Mouse (Mus musculus): ENCODE measurements around the gene Pomgnt2. TPM values are rescaled to one million over a fixed set of nuclear protein-coding genes. Genes with fewer than 3 reads are reported as not detected.

Gene Pomgnt2
- 8.9 TPM for polyA plus RNA-seq (2015; fragmentation: Illumina TruSeq; extraction: RNeasy Lipid Tissue Mini Kit (QIAGEN cat#74804); ENCODE audit: insufficient read depth, low read depth, low replicate concordance)

DNA sequence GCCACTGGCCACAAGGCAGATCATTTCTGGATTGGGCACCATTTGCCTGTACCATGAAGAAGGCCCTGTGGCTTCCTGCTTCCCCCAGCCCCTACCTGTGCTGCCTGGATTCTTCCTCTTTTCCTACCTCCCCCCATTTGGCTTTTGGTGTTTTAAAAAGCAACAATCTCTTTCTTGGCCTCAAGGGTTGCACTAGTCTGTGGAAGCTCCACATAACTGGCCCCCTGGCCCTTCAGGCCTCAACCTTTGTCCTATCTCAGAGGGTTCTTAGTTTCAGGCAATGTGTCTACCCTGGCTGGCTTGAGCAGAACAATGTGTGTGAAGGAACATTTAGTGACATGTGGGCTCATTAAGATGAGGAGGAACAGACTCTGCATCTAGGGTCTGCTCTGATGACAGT is at the start of gene Pomgnt2:
Gene Pomgnt2 (minus strand): TSS at position 101 of the 400 bp plus-strand sequence.

DNA sequence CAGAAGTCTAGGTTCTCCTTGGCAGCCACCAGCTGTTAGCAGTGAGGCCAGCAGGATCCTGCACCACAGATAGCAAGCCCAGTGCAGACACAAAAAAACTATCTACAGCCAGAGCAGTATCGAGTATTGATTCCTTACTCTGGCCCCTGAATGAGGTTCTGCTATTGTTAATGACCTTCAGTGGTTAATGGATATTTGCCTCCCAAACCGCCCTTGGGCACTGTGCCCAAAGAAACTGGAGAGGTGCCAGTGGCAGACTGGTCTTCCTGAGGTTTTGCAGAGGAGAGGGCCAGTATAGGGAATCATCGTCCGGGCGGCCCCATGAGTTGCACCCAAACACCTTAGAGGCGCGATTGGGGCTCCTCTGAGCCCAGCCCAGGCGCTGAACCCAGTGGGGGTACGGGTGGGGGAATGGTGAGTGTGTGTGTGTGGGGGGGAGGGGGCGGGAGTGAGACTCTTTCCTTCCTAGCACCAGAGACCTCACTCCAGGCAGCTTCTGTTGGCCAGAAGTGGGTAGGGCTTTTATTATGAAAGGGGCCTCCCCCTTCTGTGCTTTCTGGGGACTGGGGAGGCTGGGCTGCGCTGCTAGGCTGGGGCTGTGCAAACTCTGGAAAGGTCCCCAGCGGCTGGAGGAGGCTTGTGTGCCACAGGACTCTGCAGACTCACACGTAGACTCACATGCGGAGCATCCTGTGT is 46.3 kb downstream of the Pomgnt2 start, which contains the start of gene Fam198a:
Gene Fam198a (plus strand): TSS at position 571 of the 696 bp plus-strand sequence.

Other genes with a start within 250 kb of the Pomgnt2 start
- 5.5 TPM for gene Zfp651, start 237.8 kb downstream of the Pomgnt2 start, polyA plus RNA-seq (2015; fragmentation: Illumina TruSeq; extraction: RNeasy Lipid Tissue Mini Kit (QIAGEN cat#74804); ENCODE audit: insufficient read depth, low read depth, low replicate concordance)
- gene Klhl40, start 219.5 kb downstream of the Pomgnt2 start, polyA plus RNA-seq (2015; fragmentation: Illumina TruSeq; extraction: RNeasy Lipid Tissue Mini Kit (QIAGEN cat#74804); ENCODE audit: insufficient read depth, low read depth, low replicate concordance), result not detected
- gene Hhatl, start 204.6 kb downstream of the Pomgnt2 start, polyA plus RNA-seq (2015; fragmentation: Illumina TruSeq; extraction: RNeasy Lipid Tissue Mini Kit (QIAGEN cat#74804); ENCODE audit: insufficient read depth, low read depth, low replicate concordance), result not detected
- not detected for gene Ccdc13, start 157.6 kb downstream of the Pomgnt2 start, polyA plus RNA-seq (2015; fragmentation: Illumina TruSeq; extraction: RNeasy Lipid Tissue Mini Kit (QIAGEN cat#74804); ENCODE audit: insufficient read depth, low read depth, low replicate concordance)
- gene Higd1a, start 138.7 kb downstream of the Pomgnt2 start, polyA plus RNA-seq (2015; fragmentation: Illumina TruSeq; extraction: RNeasy Lipid Tissue Mini Kit (QIAGEN cat#74804); ENCODE audit: insufficient read depth, low read depth, low replicate concordance), result 7.4 TPM
- gene Ackr2, start 98.8 kb downstream of the Pomgnt2 start, polyA plus RNA-seq (2015; fragmentation: Illumina TruSeq; extraction: RNeasy Lipid Tissue Mini Kit (QIAGEN cat#74804); ENCODE audit: insufficient read depth, low read depth, low replicate concordance), result 0.96 TPM
- not detected for gene Cyp8b1, start 80.8 kb downstream of the Pomgnt2 start, polyA plus RNA-seq (2015; fragmentation: Illumina TruSeq; extraction: RNeasy Lipid Tissue Mini Kit (QIAGEN cat#74804); ENCODE audit: insufficient read depth, low read depth, low replicate concordance)
- 1.4 TPM for gene Fam198a, start 46.1 kb downstream of the Pomgnt2 start, polyA plus RNA-seq (2015; fragmentation: Illumina TruSeq; extraction: RNeasy Lipid Tissue Mini Kit (QIAGEN cat#74804); ENCODE audit: insufficient read depth, low read depth, low replicate concordance)
- 28.0 TPM for gene Snrk, start 120.2 kb upstream of the Pomgnt2 start, polyA plus RNA-seq (2015; fragmentation: Illumina TruSeq; extraction: RNeasy Lipid Tissue Mini Kit (QIAGEN cat#74804); ENCODE audit: insufficient read depth, low read depth, low replicate concordance)